Mouse (Mus musculus) CH12.LX (cell line): Measurements from ENCODE around the gene Enpp6. TPM values are rescaled to one million over a fixed set of nuclear protein-coding genes. Genes with fewer than 3 reads are reported as not detected.

Source experiments
- DNase-seq: peaks from one replicate; pipeline ENCODE4 v3.0.0-alpha.2; 2013; ENCODE audit errors: extremely low read depth
- H3K27ac ChIP-seq: 2 replicates; pipeline ENCODE4 v1.5.1; 2012; ENCODE audit warnings: low read depth, mild to moderate bottlenecking, control low read depth, moderate library complexity; ENCODE audit not compliant: insufficient read depth
- H3K27me3 ChIP-seq: replicated peaks from 2 replicates; pipeline ENCODE3; 2012; ENCODE audit warnings: inconsistent platforms
- H3K36me3 ChIP-seq, 2 experiments: replicated peaks in 1 of 2; 2 replicates each; pipeline versions ENCODE3 to v1.6.1; 2012; ENCODE audit warnings: inconsistent platforms in 1 of 2, low read length in 1 of 2, mild to moderate bottlenecking in 1 of 2, mixed read lengths in 1 of 2, moderate library complexity in 1 of 2; ENCODE audit not compliant: control insufficient read depth in 1 of 2, insufficient read depth in 1 of 2
- H3K4me1 ChIP-seq, 2 experiments: 2 replicates each; pipeline ENCODE4 v1.6.1; 2012; ENCODE audit warnings: inconsistent platforms in 1 of 2, moderate library complexity in 1 of 2; ENCODE audit not compliant: insufficient read depth in 2 of 2, control insufficient read depth in 1 of 2
- H3K4me2 ChIP-seq: 2 replicates; pipeline ENCODE4 v1.6.1; 2012; ENCODE audit warnings: low read depth, mild to moderate bottlenecking, control low read depth; ENCODE audit not compliant: poor library complexity, insufficient read depth, severe bottlenecking
- H3K4me3 ChIP-seq, 3 experiments: fragments of 150-350 bp in 1 of 3; sonication (generic) in 1 of 3; replicated peaks in 1 of 3; 2 replicates each; pipeline versions ENCODE3 to v1.5.1; 2011 to 2012; ENCODE audit warnings: low read depth in 2 of 3, low read length in 2 of 3, mild to moderate bottlenecking in 2 of 3, moderate library complexity in 2 of 3, control low read depth in 1 of 3, improper control_type of control experiment in 1 of 3, inconsistent platforms in 1 of 3, mixed read lengths in 1 of 3; ENCODE audit not compliant: poor library complexity in 1 of 3
- H3K79me2 ChIP-seq: replicated peaks from 2 replicates; pipeline ENCODE4 v1.6.1; 2012; ENCODE audit warnings: mild to moderate bottlenecking, moderate library complexity; ENCODE audit not compliant: control insufficient read depth, poor library complexity, insufficient read depth, severe bottlenecking; ENCODE audit errors: extremely low read depth
- H3K9ac ChIP-seq: 2 replicates; pipeline ENCODE4 v1.6.1; 2012; ENCODE audit warnings: low read depth, mild to moderate bottlenecking, control low read depth, moderate library complexity; ENCODE audit not compliant: insufficient read depth
- H3K9me3 ChIP-seq: replicated peaks from 2 replicates; pipeline ENCODE3; 2012; ENCODE audit warnings: low read length, inconsistent platforms, mixed read lengths
- CHD2 ChIP-seq: IDR thresholded peaks from 2 replicates; pipeline ENCODE4 v1.6.1; 2011; ENCODE audit warnings: low read length, improper control_type of control experiment
- CTCF ChIP-seq, 2 experiments: IDR thresholded peaks in 1 of 2; conservative IDR thresholded peaks in 1 of 2; 2 replicates each; pipeline ENCODE4 v1.5.1; 2011 to 2012; ENCODE audit warnings: low read depth in 2 of 2, low read length in 2 of 2, improper control_type of control experiment in 1 of 2, inconsistent platforms in 1 of 2, mild to moderate bottlenecking in 1 of 2, moderate library complexity in 1 of 2
- E2F4 ChIP-seq: IDR thresholded peaks from 2 replicates; pipeline ENCODE4 v1.6.1; 2011; ENCODE audit warnings: low read depth, low read length, improper control_type of control experiment; ENCODE audit not compliant: insufficient replicate concordance
- EP300 ChIP-seq: IDR thresholded peaks from 2 replicates; pipeline ENCODE4 v1.6.1; 2011; ENCODE audit warnings: low read length, improper control_type of control experiment
- JUN ChIP-seq: IDR thresholded peaks from 2 replicates; pipeline ENCODE4 v1.6.1; 2011; ENCODE audit warnings: low read depth, mild to moderate bottlenecking, low read length, improper control_type of control experiment, moderate library complexity; ENCODE audit not compliant: insufficient read depth
- KAT2A ChIP-seq: IDR thresholded peaks from 2 replicates; pipeline ENCODE4 v1.6.1; 2012; ENCODE audit warnings: low read length, improper control_type of control experiment, inconsistent platforms; ENCODE audit not compliant: insufficient replicate concordance
- MEF2A ChIP-seq: IDR thresholded peaks from 2 replicates; pipeline ENCODE4 v1.6.1; 2014; ENCODE audit warnings: low read depth, mild to moderate bottlenecking, inconsistent platforms, low read length, improper control_type of control experiment, borderline replicate concordance
- MXI1 ChIP-seq: IDR thresholded peaks from 2 replicates; pipeline ENCODE4 v1.6.1; 2011; ENCODE audit warnings: mild to moderate bottlenecking, low read depth, low read length, improper control_type of control experiment
- MYC ChIP-seq: IDR thresholded peaks from 2 replicates; pipeline ENCODE4 v1.6.1; 2011; ENCODE audit warnings: low read depth, mild to moderate bottlenecking, improper control_type of control experiment, low read length
- NELFE ChIP-seq: IDR thresholded peaks from 2 replicates; pipeline ENCODE4 v1.6.1; 2011; ENCODE audit warnings: low read depth, low read length, improper control_type of control experiment
- NRF1 ChIP-seq: IDR thresholded peaks from 2 replicates; pipeline ENCODE4 v1.6.1; 2014; ENCODE audit warnings: low read depth, mild to moderate bottlenecking, inconsistent platforms, low read length, improper control_type of control experiment, moderate library complexity
- PAX5 ChIP-seq: IDR thresholded peaks from 2 replicates; pipeline ENCODE4 v1.6.1; 2012; ENCODE audit warnings: low read length, inconsistent platforms, mixed read lengths
- POLR2A ChIP-seq: IDR thresholded peaks from 2 replicates; pipeline ENCODE4 v1.6.1; 2011; ENCODE audit warnings: low read depth, mild to moderate bottlenecking, improper control_type of control experiment, low read length
- RAD21 ChIP-seq: IDR thresholded peaks from 2 replicates; pipeline ENCODE4 v1.6.1; 2011; ENCODE audit warnings: low read depth, mild to moderate bottlenecking, low read length, improper control_type of control experiment, moderate library complexity
- RCOR1 ChIP-seq: conservative IDR thresholded peaks from 2 replicates; pipeline ENCODE4 v1.6.1; 2012; ENCODE audit warnings: low read depth, mild to moderate bottlenecking, inconsistent platforms, low read length, improper control_type of control experiment
- TCF12 ChIP-seq: IDR thresholded peaks from 2 replicates; pipeline ENCODE4 v1.6.1; 2014; ENCODE audit warnings: low read depth, mild to moderate bottlenecking, inconsistent platforms, low read length, improper control_type of control experiment
- USF2 ChIP-seq: conservative IDR thresholded peaks from 2 replicates; pipeline ENCODE4 v1.6.1; 2011; ENCODE audit warnings: low read depth, low read length, improper control_type of control experiment
- ZC3H11A ChIP-seq: IDR thresholded peaks from 2 replicates; pipeline ENCODE4 v1.6.1; 2012; ENCODE audit warnings: low read depth, mild to moderate bottlenecking, inconsistent platforms, low read length, improper control_type of control experiment
- ZKSCAN1 ChIP-seq: IDR thresholded peaks from 2 replicates; pipeline ENCODE4 v1.6.1; 2012; ENCODE audit warnings: low read depth, inconsistent platforms, low read length, improper control_type of control experiment, borderline replicate concordance
- ZMIZ1 ChIP-seq: IDR thresholded peaks from 2 replicates; pipeline ENCODE4 v1.6.1; 2012; ENCODE audit warnings: low read depth, mild to moderate bottlenecking, inconsistent platforms, low read length, improper control_type of control experiment
- ZNF384 ChIP-seq: IDR thresholded peaks from 2 replicates; pipeline ENCODE4 v1.6.1; 2012; ENCODE audit warnings: low read depth, low read length, improper control_type of control experiment, inconsistent platforms
- dilution Hi-C: fragments of 300-500 bp; cut with MboI; formaldehyde crosslinking; loops from 2 replicates; pipeline ENCODE4 v1.14.3; 2020; ENCODE audit warnings: low sequenced_read_pairs; ENCODE audit not compliant: extremely low pct_unique_long_range_greater_than_20kb, extremely low pct_ligation_motif_present
- in situ Hi-C: fragments of 300-500 bp; cut with MboI; formaldehyde crosslinking; loops from 3 replicates; pipeline ENCODE4 v1.14.3; 2019; ENCODE audit warnings: low sequenced_read_pairs, low pct_ligation_motif_present, low pct_unique_long_range_greater_than_20kb, mixed read lengths
- polyA plus RNA-seq: library from polyadenylated mRNA; unstranded; fragments of >175 nt; gene quantifications from 2 replicates; pipeline ENCODE4 v1.2.1, GENCODE M21; 2012; ENCODE audit warnings: low read depth; ENCODE audit not compliant: insufficient read length
- total RNA-seq, 2 experiments: library from RNA; depleted of rRNA; stranded (reverse); fragments of 300-350 nt in 1 of 2; fragments of >200 nt in 1 of 2; gene quantifications; 2 replicates each; pipeline ENCODE4 v1.2.3; 2012 to 2014

Enpp6 gene
- total and polyA plus RNA-seq, 3 experiments, result not detected

DNA sequence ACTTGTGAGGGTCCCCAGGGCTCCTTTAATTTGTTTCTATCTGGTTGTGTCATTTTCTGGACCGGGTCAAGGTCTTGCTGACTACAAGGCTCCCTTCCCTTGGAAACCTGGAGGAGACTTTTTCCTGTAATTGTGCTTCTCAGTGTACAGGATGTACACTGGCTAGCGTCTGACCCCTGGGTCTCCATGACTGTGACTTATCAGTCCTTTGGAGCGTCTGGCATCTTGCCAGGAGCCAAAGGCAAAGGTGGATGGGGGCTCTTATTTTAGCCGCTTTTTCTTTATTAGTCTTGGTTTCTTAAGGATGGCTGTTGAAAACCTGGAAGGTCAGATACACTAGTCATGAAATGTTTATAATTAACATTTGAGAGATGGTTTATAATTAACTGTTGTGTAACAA lies 3.9 kb upstream of the Enpp6 start:
- dilution Hi-C loops (no loop called here), in situ Hi-C loops (no loop called here)
- 0 out of 4 replicates have a peak, but pooled peaks cover 3 to 4% of the 10 kb centered on the region in 2 experiments for H3K4me1 ChIP-seq
- TF ChIP-seq MYC, result no peak
- TF ChIP-seq CHD2, result no peak
- TF ChIP-seq POLR2A, result no peak
- no peak for TF ChIP-seq CTCF (conservative IDR thresholded peaks at IDR 0.05 in 1 of 2, IDR thresholded peaks at IDR 0.05 in 1 of 2; ENCODE audit: low read depth in 2 of 2, low read length in 2 of 2)
- no peak for TF ChIP-seq TCF12
- TF ChIP-seq ZNF384, result no peak
- TF ChIP-seq PAX5, result no peak
- TF ChIP-seq KAT2A, result no peak
- no peak for TF ChIP-seq USF2
- TF ChIP-seq RCOR1, result no peak
- no peak for TF ChIP-seq ZC3H11A
- no peak for TF ChIP-seq NELFE
- no peak for TF ChIP-seq RAD21
- TF ChIP-seq E2F4, result no peak
- TF ChIP-seq EP300, result no peak
- no peak overlapping the region for H3K4me2 ChIP-seq
- DNase-seq, result no peak
- H3K27ac ChIP-seq, result no peak overlapping the region
- H3K79me2 ChIP-seq, result no peaks in the 10 kb centered on the region
- no peaks in the 10 kb centered on the region for H3K36me3 ChIP-seq
- H3K9me3 ChIP-seq, result no peaks in the 10 kb centered on the region
- H3K4me3 ChIP-seq, result no peak overlapping the region
- no peaks in the 10 kb centered on the region for H3K27me3 ChIP-seq
- H3K9ac ChIP-seq, result no peak overlapping the region

DNA sequence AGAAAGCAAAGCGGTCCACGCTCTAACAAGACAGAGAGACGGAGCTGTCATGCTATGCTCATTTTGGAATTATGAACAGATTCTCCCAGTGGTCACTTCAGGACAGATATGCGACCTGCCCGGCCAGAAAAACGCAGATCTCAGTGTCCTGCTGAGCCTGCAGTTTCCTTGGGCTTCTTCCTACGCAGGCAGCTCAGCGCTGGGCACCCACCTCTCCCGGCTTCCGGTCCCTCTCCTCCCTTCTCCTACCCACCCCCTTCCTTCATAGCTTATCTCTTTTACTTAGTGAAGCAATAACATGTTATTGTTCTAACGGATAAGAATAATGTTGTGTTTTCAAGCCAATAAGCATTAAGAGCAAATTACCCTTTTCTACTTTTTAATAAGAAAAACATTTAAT lies 2.0 kb upstream of the Enpp6 start:
- no peaks in the 10 kb centered on the region for H3K36me3 ChIP-seq
- no peak overlapping the region for H3K27ac ChIP-seq
- no peaks in the 10 kb centered on the region for H3K27me3 ChIP-seq
- H3K4me1 ChIP-seq, result 0 out of 4 replicates have a peak, but pooled peaks cover 3 to 4% of the 10 kb centered on the region in 2 experiments
- dilution Hi-C loops, result no loop called here
- DNase-seq, result no peak
- no peaks in the 10 kb centered on the region for H3K79me2 ChIP-seq
- no peak for TF ChIP-seq E2F4
- no peak for TF ChIP-seq ZKSCAN1
- no peak for TF ChIP-seq ZNF384
- no peak for TF ChIP-seq MEF2A
- no peak for TF ChIP-seq NELFE
- TF ChIP-seq JUN, result no peak
- no peak for TF ChIP-seq POLR2A
- no peak for TF ChIP-seq MXI1
- TF ChIP-seq NRF1, result no peak
- no peak for TF ChIP-seq ZMIZ1
- TF ChIP-seq PAX5, result no peak
- no peak overlapping the region for H3K4me2 ChIP-seq
- H3K9ac ChIP-seq, result no peak overlapping the region
- H3K4me3 ChIP-seq, result no peak overlapping the region
- in situ Hi-C loops, result no loop called here
- no peaks in the 10 kb centered on the region for H3K9me3 ChIP-seq
